In genomic region chr3:101696832-101697231, GRCm38 (mm10) we compare ENCODE assay signal across 21 mouse cellular contexts.
DNase-seq lines count a peak whose midpoint lies in the region; ATAC-seq and TF ChIP-seq lines count a peak whose summit lies in the region.
"Had no signal": no experiment of that assay in that cellular context is flagged by ENCODE, and none has a peak within 500 bp of the region (broad histone marks: within the 10 kb centered on the region; RNA-seq: fewer than 3 reads in every experiment).

No protein-coding gene starts in this region.

- peak; percentile 51 for TF ChIP-seq CTCF in intestine, postnatal 0 days (IDR thresholded peaks at IDR 0.05; ENCODE audit: low read depth)
- TF ChIP-seq CTCF in midbrain, postnatal 0 days (IDR thresholded peaks at IDR 0.05): peak; percentile 33; the same call in 1 of the 2 replicates

- no peak overlapping the region for H3K4me3 ChIP-seq in intestine, postnatal 0 days (ENCODE audit: low read depth, low read length)
- H3K4me3 ChIP-seq in intestine, embryonic 15.5 days (replicated peaks): no peak overlapping the region
- H3K4me3 ChIP-seq in midbrain, postnatal 0 days (ENCODE audit: low read depth, low read length): no peak overlapping the region
- H3K4me3 ChIP-seq in midbrain, embryonic 10.5 days: no peak overlapping the region
- H3K4me3 ChIP-seq: embryonic facial prominence, embryonic 13.5 days; heart, embryonic 12.5 days had no signal

- no peak overlapping the region for H3K27ac ChIP-seq in intestine, postnatal 0 days (ENCODE audit: low read depth, low read length)
- no peak overlapping the region for H3K27ac ChIP-seq in intestine, embryonic 15.5 days
- H3K27ac ChIP-seq in midbrain, postnatal 0 days (ENCODE audit: low read depth, low read length): no peak overlapping the region
- H3K27ac ChIP-seq in midbrain, embryonic 10.5 days (replicated peaks): no peak overlapping the region
- H3K27ac ChIP-seq: embryonic facial prominence, embryonic 13.5 days; hindbrain, embryonic 14.5 days had no signal

- ATAC-seq in CD4-positive, CD25-positive, alpha-beta regulatory T cell, adult 4 months: no peak
- no peak for ATAC-seq in intestine, postnatal 0 days
- no peak for ATAC-seq in intestine, embryonic 15.5 days
- peak; percentile 20; the same call in 1 of the 2 replicates for ATAC-seq in midbrain, postnatal 0 days (ENCODE audit: low FRiP score)

- no peaks in the 10 kb centered on the region for H3K36me3 ChIP-seq in intestine, postnatal 0 days (ENCODE audit: control insufficient read depth, insufficient read depth)
- H3K36me3 ChIP-seq in intestine, embryonic 15.5 days: no peaks in the 10 kb centered on the region
- no peaks in the 10 kb centered on the region for H3K36me3 ChIP-seq in midbrain, postnatal 0 days (ENCODE audit: insufficient read depth, low read length)
- no peaks in the 10 kb centered on the region for H3K36me3 ChIP-seq in midbrain, embryonic 10.5 days
- H3K36me3 ChIP-seq: embryonic facial prominence, embryonic 13.5 days; G1E; heart, embryonic 12.5 days had no signal

- DNase-seq in CD4-positive, CD25-positive, alpha-beta regulatory T cell, adult 2 months (ENCODE audit: low read depth, low spot score): peak; percentile 11
- no peak for DNase-seq in midbrain, postnatal 0 days (ENCODE audit: low spot score)
- DNase-seq in midbrain, embryonic 10.5 days (ENCODE audit: low spot score): no peak
- no peak for DNase-seq in right cerebral cortex, adult 18-20 months
- DNase-seq in left cerebral cortex, postnatal 4 days: no peak
- DNase-seq: adrenal gland, postnatal 14 days; cerebellum, adult 18-20 months; gastrocnemius, postnatal 25 days; kidney, adult 11 months; kidney, postnatal 10 days; lung, adult 2 months; midbrain, embryonic 14.5 days; right cerebral cortex, postnatal 14 days; thymus, postnatal 14 days had no signal

- peaks cover 2% of the 10 kb centered on the region; the same call in 1 of the 2 replicates for H3K4me1 ChIP-seq in intestine, postnatal 0 days (replicated peaks; ENCODE audit: control insufficient read depth, insufficient read depth, low read length)
- H3K4me1 ChIP-seq in intestine, embryonic 15.5 days (replicated peaks): peaks cover 9% of the 10 kb centered on the region
- no peaks in the 10 kb centered on the region for H3K4me1 ChIP-seq in midbrain, postnatal 0 days (ENCODE audit: insufficient read depth, low read length)
- H3K4me1 ChIP-seq in midbrain, embryonic 10.5 days: peaks cover 9% of the 10 kb centered on the region

- H3K4me2 ChIP-seq in intestine, postnatal 0 days (replicated peaks; ENCODE audit: low read depth): no peak overlapping the region
- no peak overlapping the region for H3K4me2 ChIP-seq in intestine, embryonic 15.5 days (replicated peaks)
- H3K4me2 ChIP-seq in midbrain, postnatal 0 days (ENCODE audit: low read depth, low read length, poor library complexity, severe bottlenecking): no peak overlapping the region
- H3K4me2 ChIP-seq: embryonic facial prominence, embryonic 13.5 days; heart, embryonic 12.5 days; hindbrain, embryonic 14.5 days had no signal

- 90% methylated on average over 2 of the region's 2 CpGs for WGBS in intestine, postnatal 0 days
- WGBS in intestine, embryonic 15.5 days: 88% methylated on average over 2 of the region's 2 CpGs
- 96% methylated on average over 2 of the region's 2 CpGs for WGBS in midbrain, postnatal 0 days
- WGBS in midbrain, embryonic 10.5 days: 80% methylated on average over 2 of the region's 2 CpGs

- no peaks in the 10 kb centered on the region for H3K9me3 ChIP-seq in intestine, postnatal 0 days (ENCODE audit: control insufficient read depth)
- 0 out of 2 replicates have a peak, but pooled peaks cover 3% of the 10 kb centered on the region for H3K9me3 ChIP-seq in intestine, embryonic 15.5 days
- no peaks in the 10 kb centered on the region for H3K9me3 ChIP-seq in midbrain, postnatal 0 days (ENCODE audit: low read length)
- no peaks in the 10 kb centered on the region; the same call in 1 of the 2 replicates for H3K9me3 ChIP-seq in midbrain, embryonic 10.5 days (replicated peaks)
- H3K9me3 ChIP-seq: embryonic facial prominence, embryonic 13.5 days; G1E; heart, embryonic 12.5 days had no signal

- H3K27me3 ChIP-seq in intestine, postnatal 0 days (replicated peaks; ENCODE audit: control insufficient read depth, insufficient read depth, low read length): no peaks in the 10 kb centered on the region
- H3K27me3 ChIP-seq in intestine, embryonic 15.5 days (replicated peaks): no peaks in the 10 kb centered on the region
- H3K27me3 ChIP-seq in midbrain, postnatal 0 days (ENCODE audit: insufficient read depth, low read length): no peaks in the 10 kb centered on the region
- no peaks in the 10 kb centered on the region for H3K27me3 ChIP-seq in midbrain, embryonic 10.5 days (ENCODE audit: low read depth, poor library complexity, severe bottlenecking)
- H3K27me3 ChIP-seq: embryonic facial prominence, embryonic 13.5 days; heart, embryonic 12.5 days had no signal

- intact Hi-C loops in left cerebral cortex, postnatal 4 days (cut with DNase I): no loop called here

- H3K9ac ChIP-seq in intestine, postnatal 0 days (ENCODE audit: low read depth, low read length): no peak overlapping the region
- H3K9ac ChIP-seq in intestine, embryonic 15.5 days: no peak overlapping the region
- no peak overlapping the region for H3K9ac ChIP-seq in midbrain, postnatal 0 days (replicated peaks; ENCODE audit: low read length, poor library complexity, severe bottlenecking)
- H3K9ac ChIP-seq: embryonic facial prominence, embryonic 13.5 days; heart, embryonic 12.5 days; hindbrain, embryonic 14.5 days had no signal
